Mouse (Mus musculus) urinary bladder, postnatal 36 days (tissue): ENCODE measurements around the gene Ifi211.
A peak's percentile ranks its signal among the peaks of the same experiment; 100 is the strongest.
"Not testable (repeated sequence)": the region's sequence is repeated elsewhere in the genome, so short reads cannot be mapped to it uniquely, and the experiment has no call there.

ENCODE experiments used
- DNase-seq, 2 experiments: peaks; one replicate each; pipeline ENCODE4 v3.0.0; 2022; ENCODE audit warnings: low spot score in 2 of 2, mixed read lengths in 1 of 2

Gene Ifi211

GRCm38 (mm10) chr1:173912548-173913255 lies at the start of gene Ifi211:
Ifi211 (minus strand) TSS chr1:173913046.
- peak in 1 of 2 experiments; percentile 34 for DNase-seq

DNA sequence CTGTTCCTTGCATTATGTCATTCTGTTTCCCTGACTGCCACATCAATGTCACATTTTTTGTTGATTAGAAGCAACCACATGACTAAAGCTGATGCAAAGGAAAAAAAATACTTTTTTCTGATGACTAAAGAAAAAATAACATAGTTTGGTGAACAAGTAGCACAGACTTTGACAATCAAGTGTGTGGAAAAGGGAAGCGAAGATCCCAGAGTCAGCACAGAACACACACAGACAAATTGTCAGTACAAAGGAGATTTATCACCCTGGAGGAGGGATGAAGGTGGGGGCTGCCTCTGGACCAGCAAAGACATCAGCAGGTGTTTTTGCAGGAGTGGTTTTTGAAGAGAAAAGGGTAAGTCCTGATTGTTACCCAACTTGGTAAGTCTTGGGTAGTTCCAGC lies 48.6 kb upstream of the Ifi211 start:
- not testable (repeated sequence) for DNase-seq

DNA sequence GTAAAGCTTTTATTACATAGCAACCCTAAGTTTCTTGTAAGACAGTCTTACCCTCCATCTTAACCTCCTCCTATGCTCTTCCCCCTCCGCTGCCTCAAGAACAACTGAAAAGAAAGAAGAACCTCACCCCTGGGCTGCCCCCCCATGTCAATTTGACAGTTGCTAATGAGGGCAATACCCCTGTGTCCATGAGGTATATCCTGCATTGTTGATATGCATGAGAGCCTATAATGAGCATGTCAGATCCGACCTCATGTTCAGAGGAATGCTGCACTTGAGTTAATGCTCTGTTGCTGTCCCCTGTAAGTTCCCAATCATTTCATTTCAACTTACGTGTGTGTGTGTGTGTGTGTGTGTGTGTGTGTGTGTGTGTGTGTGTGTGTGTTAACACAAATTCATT lies 47.2 kb upstream of the Ifi211 start:
- not testable (repeated sequence) for DNase-seq

DNA sequence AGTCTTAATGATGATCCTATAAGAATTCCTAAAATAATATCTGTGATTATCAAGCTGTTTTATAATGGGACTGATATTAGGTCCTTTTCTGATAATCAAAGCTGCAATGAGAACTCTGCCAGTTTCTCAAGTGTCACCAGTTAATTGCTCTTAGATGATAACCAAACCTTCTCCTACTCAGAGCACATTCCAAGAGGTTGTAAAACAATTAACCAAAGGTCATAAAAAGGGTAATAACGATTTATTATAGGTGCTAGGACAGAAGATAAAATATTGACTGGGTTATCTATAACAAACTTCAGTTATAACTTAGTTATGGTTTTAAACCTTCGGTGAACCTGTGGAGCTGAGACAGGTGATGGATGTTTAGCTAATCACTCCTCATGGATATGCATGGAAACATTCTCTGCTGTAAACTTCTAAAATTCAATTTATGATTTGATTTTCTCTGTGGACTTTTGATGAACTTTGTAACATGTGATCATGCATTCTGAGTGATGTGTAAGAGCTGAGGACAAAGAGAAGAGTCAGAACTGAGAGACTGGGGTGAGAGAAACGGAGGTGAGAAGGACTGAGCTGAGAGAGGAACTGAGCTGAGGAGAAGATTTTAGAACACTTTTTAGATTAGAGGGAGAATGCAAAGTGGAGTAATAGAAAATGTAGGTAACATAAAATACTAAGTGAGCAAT lies 43.1 kb upstream of the Ifi211 start:
- DNase-seq, result not testable (repeated sequence)

- DNase-seq, result no peak
These were observed 42.4 kb upstream of the Ifi211 start for GRCm38 (mm10) chr1:173955071-173955796.

GRCm38 (mm10) chr1:173953563-173953962 lies 40.7 kb upstream of the Ifi211 start:
- DNase-seq, result no peak

GRCm38 (mm10) chr1:173949044-173949443 lies 36.2 kb upstream of the Ifi211 start:
- not testable (repeated sequence) for DNase-seq

- DNase-seq, result not testable (repeated sequence)
These were observed 29.9 kb upstream of the Ifi211 start for GRCm38 (mm10) chr1:173942780-173943066.

GRCm38 (mm10) chr1:173941924-173942779 lies 29.3 kb upstream of the Ifi211 start, which contains the start of the genes Mndal and Ifi203:
Mndal (minus strand) TSS chr1:173942491.
Ifi203 (minus strand) TSS chr1:173942672.
- not testable (repeated sequence) for DNase-seq

GRCm38 (mm10) chr1:173941522-173941921 lies 28.7 kb upstream of the Ifi211 start:
- not testable (repeated sequence) for DNase-seq

DNA sequence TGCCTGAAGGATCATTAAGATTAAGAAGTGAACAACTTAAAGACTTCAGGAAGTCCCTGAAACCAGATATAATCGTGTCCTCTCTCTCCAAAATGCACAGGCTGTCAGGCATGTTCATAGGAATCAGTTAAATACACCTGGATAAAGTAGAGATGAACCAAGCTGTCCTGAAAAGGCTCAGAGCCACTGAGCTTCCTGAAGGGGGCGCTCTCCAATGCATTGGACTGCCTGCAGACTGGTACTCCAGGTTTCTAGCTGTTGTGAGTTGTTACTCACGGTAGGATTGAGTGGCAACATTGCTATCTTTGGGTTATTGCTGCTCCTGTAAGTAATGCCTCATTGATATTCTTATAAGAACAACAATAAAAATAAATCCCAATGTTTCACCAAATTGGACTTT lies 6.4 kb upstream of the Ifi211 start:
- DNase-seq, result not testable (repeated sequence)

DNA sequence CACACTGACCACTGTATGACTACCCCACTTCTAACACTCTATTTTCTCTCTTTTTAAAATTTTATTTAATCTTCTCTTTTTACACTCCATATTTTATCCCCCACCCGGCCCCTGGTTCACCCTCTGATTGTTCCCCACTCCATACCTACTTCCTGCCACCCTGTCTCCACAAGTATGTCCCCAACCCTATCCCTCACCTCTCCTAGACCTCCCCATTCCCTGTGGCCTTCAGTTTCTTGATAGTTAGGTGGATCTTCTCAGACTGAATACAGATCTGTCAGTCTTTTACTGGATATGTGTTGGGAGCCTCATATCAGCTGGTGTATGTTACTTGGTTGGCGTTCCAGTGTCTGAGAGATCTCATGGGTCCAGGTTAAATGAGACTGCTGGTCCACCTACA lies 1.7 kb upstream of the Ifi211 start:
- DNase-seq, result no peak

- DNase-seq, result not testable (repeated sequence)
These were observed 478 bp upstream of the Ifi211 start for GRCm38 (mm10) chr1:173913256-173913791.

- no peak for DNase-seq
These were observed 910 bp downstream of the Ifi211 start for GRCm38 (mm10) chr1:173911808-173912464.

DNA sequence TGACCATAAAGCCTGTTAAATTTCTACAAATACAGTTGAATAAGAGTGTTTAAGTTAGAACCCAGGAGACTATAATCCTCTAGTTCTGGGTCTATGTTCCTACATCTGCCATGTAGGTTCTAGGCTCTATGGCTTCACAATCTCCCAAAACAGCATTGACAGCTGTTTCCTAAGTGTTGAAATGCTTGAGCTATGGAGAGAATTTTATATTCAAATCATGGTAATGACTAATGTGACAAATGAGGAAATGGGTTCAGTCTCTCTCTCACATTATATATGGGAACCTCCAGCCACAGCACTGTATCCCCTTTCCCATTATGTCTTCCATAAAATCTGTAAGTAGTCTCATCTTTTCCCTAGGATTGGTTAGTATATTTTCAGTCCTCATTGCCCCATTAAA lies 4.5 kb downstream of the Ifi211 start:
- DNase-seq, result not testable (repeated sequence)

DNA sequence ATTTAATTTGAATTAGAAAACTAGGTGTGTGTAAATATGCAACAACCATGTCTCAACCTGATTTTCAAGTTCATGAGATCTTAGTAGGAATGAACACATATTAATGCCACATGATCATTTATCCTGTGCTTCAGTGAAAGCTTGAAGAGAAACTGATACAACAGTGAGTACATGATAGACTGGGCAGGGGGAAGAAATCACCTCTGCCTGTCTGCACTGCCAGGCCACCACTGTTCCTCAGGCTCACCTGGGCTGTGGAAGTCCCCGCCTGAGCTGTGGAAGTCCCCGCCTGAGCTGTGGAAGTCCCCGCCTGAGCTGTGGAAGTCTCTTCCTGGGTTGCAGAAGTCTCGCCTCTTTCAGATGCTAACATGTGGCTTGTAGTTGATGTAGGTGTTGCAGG lies 7.0 kb downstream of the Ifi211 start:
- DNase-seq, result not testable (repeated sequence)

DNA sequence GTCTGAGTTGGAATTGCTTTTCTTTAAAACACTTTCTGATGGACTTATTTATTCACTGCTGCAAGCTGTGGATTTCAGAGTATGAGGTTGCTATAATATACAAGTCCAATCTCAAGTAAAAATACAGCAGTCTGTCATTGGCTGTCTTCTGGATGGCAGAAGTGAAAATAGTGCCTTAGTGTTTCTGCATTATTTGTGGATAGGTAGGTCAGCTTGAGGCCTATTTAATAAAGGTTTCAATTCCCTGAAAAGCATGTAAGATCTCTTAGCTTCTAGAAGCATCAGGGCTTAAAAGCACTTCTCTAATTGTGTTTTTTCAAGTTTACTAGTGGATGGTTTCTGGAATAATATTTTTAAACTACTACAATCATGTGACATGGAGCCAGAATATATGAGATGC lies 23.1 kb downstream of the Ifi211 start:
- DNase-seq, result not testable (repeated sequence)

DNA sequence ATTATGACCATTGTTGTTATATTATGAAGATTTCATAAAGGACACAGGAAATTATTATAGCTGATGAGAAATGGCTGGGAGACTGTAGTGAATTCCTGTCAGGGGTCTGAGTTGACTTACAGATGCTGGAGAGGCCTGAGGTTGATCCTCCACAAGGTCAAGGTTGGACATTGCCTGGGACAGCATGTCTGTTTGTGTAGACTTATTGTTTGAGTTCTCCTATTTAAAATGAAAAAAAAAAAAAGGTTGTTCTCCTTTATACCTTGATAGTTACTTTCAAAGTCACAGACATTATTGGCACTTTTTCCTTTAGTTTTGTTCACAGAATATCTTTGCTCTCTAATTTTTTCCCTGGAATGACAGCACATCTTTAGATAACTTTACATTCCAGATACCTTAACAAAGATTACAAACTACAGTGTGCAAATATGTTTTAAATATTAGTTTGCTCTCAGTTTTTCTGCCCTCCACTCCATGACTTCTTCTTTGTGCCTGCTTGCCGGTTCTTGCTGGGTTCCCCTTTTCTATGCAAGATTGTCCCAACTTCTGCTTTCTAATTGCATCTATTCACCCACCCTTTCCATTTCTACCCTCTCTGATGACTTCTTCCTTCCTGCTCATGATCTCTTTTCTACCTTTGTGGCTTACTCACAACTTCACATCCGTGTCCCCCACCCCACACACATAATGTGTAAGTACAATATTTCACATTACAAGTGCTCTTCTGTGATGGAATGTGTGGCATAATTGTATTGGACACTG lies 25.6 kb downstream of the Ifi211 start:
- not testable (repeated sequence) for DNase-seq

- not testable (repeated sequence) for DNase-seq
These were observed 32.7 kb downstream of the Ifi211 start for GRCm38 (mm10) chr1:173880004-173880666.
